Mouse (Mus musculus): ENCODE measurements around the gene Olfr201.

GRCm38 (mm10) chr16:59283476-59283875 lies 11.0 kb upstream of the Olfr201 start:
- TF ChIP-seq CTCF (IDR thresholded peaks at IDR 0.05; ENCODE audit: low read depth, low read length) (no peak), POLR2A (IDR thresholded peaks at IDR 0.05; ENCODE audit: extremely low read depth, insufficient read depth, low read length) (no peak)

Data from liver, adult 2 months (tissue).